Mouse (Mus musculus) neural tube, embryonic 11.5 days (tissue): ENCODE measurements at regions not wholly inside any gene's neighbourhood (a gene's known extent, or its start where the extent isn't known, plus 50 kb on each side); places are given as distances from the start of the nearest gene placed in this dataset.

Experiments
- ATAC-seq: fragments of 200-750 bp; cut with Nextera tagmentation; 2 replicates; pipeline ENCODE4 v1.8.0; 2017; ENCODE audit warnings: moderate number of reproducible peaks, mild to moderate bottlenecking, moderate TSS enrichment, moderate library complexity; ENCODE audit not compliant: insufficient read depth, low FRiP score, low TSS enrichment
- DNase-seq: peaks from one replicate; pipeline ENCODE4 v3.0.0-alpha.2; 2015; ENCODE audit warnings: low spot score
- H3K27ac ChIP-seq: fragments of 300-500 bp; sonication (generic); 2 replicates; pipeline ENCODE4 v1.5.1; 2014; ENCODE audit warnings: low read depth, mild to moderate bottlenecking, low read length
- H3K27me3 ChIP-seq: fragments of 300-500 bp; sonication (generic); 2 replicates; pipeline ENCODE4 v1.6.1; 2014; ENCODE audit warnings: mild to moderate bottlenecking, low read length, mixed read lengths; ENCODE audit not compliant: control insufficient read depth, insufficient read depth
- H3K36me3 ChIP-seq: fragments of 300-500 bp; sonication (generic); 2 replicates; pipeline ENCODE4 v1.6.1; 2014; ENCODE audit warnings: mild to moderate bottlenecking, low read length, moderate library complexity, mixed read lengths; ENCODE audit not compliant: control insufficient read depth, insufficient read depth
- H3K4me1 ChIP-seq: fragments of 300-500 bp; sonication (generic); 2 replicates; pipeline ENCODE4 v1.6.1; 2014; ENCODE audit warnings: low read length, mixed read lengths; ENCODE audit not compliant: control insufficient read depth, insufficient read depth
- H3K4me2 ChIP-seq: fragments of 300-500 bp; sonication (generic); 2 replicates; pipeline ENCODE4 v1.6.1; 2014; ENCODE audit warnings: low read depth, mild to moderate bottlenecking, moderate library complexity
- H3K4me3 ChIP-seq: fragments of 300-500 bp; sonication (generic); 2 replicates; pipeline ENCODE4 v1.5.1; 2014; ENCODE audit warnings: low read depth, low read length
- H3K9ac ChIP-seq: fragments of 300-500 bp; sonication (generic); 2 replicates; pipeline ENCODE4 v1.6.1; 2014; ENCODE audit warnings: mild to moderate bottlenecking, low read length
- H3K9me3 ChIP-seq: fragments of 300-500 bp; sonication (generic); 2 replicates; pipeline ENCODE4 v1.6.1; 2016; ENCODE audit warnings: low read length; ENCODE audit not compliant: control insufficient read depth
- WGBS: fragments of 180-500 bp; shearing (Covaris S2); extraction: QIAGEN DNeasy Blood & Tissue Kit; methylation state at CpG from one replicate; pipeline ENCODE4 v1.1.7; 2014; 5-methylcytosine and 5-hydroxymethylcytosine counted together

DNA sequence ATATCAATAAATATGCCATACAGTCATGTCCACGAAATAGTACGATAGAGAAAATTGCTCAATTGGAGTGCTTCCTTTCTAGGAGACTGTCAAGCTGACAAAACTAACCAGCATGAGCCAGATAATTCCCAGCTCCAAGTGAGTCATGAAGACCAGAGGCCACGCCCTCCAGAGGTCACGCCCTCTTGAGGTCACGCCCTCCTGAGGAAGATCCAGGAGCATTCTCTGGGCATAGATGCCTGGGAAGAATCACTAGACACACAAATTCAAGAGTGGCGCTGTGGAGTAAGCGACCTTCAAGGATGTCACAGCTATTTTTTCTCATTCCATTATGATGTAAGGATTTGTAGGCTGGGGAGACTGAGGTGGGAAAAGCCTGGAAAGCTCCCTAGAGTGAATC, 76.5 kb downstream of the Pttg1 start:
- H3K4me1 ChIP-seq = no peaks in the 10 kb centered on the region
- DNase-seq (no peak), ATAC-seq (no peak)
- no peak overlapping the region for H3K4me2 ChIP-seq
- H3K4me3 ChIP-seq = no peak overlapping the region
- no peaks in the 10 kb centered on the region for H3K36me3 ChIP-seq
- no peaks in the 10 kb centered on the region for H3K27me3 ChIP-seq
- no peak overlapping the region for H3K27ac ChIP-seq
- no peak overlapping the region for H3K9ac ChIP-seq
- no peaks in the 10 kb centered on the region for H3K9me3 ChIP-seq
- 59% methylated on average over 7 of the region's 7 CpGs for WGBS

DNA sequence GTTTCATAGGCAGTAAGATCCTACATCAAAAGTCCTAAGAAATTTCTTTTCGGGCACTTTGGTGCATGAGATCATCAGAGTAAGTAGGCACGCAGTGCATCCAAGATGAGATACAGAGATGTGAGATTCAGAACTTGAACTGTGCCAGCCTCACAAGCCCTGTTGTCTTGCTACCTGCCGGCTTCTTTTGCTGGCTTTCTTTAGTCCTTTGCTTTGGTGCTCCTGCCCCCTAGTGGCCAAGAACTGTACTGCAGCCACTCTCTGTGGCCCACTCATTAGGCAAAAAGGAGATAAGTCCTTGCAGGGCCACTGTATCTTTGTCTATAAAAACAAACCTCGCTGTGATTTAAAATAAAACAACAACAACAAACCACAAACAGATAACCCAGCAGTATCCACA, 77.5 kb downstream of the Pttg1 start:
- Histone ChIP-seq H3K36me3 (no peaks in the 10 kb centered on the region), H3K9me3 (no peaks in the 10 kb centered on the region), H3K9ac (no peak overlapping the region), H3K4me3 (no peak overlapping the region), H3K4me1 (no peaks in the 10 kb centered on the region), H3K27me3 (no peaks in the 10 kb centered on the region), H3K4me2 (no peak overlapping the region), H3K27ac (no peak overlapping the region)
- WGBS = 31% methylated on average over 4 of the region's 4 CpGs
- peak; percentile 60; the same call in 1 of the 2 replicates for ATAC-seq
- DNase-seq = peak; percentile 85

DNA sequence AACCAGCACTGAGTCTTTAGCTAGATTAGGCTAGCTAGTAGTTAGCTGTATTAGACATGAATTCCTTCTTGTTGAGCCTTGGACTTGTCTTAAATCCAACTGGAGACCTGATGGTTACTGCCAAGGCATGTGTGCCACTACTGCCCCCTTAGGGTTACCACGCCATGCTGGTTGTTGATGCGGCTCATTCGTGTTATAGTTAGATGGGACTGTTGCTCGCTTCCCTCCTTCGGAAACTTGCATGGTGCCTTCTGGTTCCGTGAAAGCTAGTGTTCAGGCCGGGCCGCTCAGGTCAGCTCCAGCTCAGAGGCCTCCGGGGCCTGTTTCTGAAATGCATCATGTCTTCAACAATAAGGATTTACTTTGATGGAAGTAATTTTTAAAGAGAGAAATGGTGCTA, 79.6 kb downstream of the Pttg1 start:
- DNase-seq (no peak), ATAC-seq (no peak)
- 94% methylated on average over 9 of the region's 9 CpGs for whole genome bisulfite sequencing
- no peak overlapping the region for H3K4me2 ChIP-seq
- no peaks in the 10 kb centered on the region for H3K27me3 ChIP-seq
- H3K36me3 ChIP-seq = no peaks in the 10 kb centered on the region
- no peak overlapping the region for H3K27ac ChIP-seq
- H3K9ac ChIP-seq = no peak overlapping the region
- no peaks in the 10 kb centered on the region for H3K4me1 ChIP-seq
- no peaks in the 10 kb centered on the region for H3K9me3 ChIP-seq
- no peak overlapping the region for H3K4me3 ChIP-seq

DNA sequence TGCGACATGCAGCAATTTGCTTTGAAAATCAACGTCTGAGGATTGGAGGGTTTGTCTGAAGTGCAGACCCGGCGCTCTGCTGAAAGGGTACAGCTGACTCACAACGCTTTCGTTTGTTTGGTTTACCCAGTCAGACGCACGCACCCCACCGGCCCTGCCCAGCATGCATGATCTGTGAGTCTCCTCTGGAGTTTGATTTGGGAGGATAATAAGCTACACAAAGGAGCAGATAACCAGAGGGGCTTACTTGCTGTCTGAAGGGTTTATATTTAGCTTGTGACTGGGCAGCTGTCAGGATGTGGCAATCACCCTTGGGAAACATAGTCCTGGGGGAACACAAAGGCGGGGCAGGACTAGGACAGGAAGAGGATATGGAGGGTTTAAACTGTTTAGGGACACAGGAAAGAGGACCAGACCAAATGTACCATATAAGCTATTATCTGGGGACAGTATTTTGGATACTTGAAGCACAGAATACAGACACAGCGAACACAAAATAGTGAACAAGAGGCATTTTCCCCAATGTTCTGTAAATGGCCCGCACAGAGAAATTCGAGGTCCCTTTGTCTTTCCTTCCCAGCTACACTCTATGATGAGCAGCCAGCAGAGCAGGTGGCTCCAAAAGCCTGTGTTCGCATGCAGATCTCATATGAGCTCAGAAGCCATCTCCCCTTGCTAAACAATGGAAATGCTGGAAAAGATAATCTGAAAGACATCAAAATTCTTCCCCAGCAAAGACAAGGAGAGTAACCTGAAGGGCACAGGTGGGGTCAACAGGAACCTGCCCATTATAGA, 81.1 kb downstream of the Pttg1 start:
- Histone ChIP-seq H3K4me3 (no peak overlapping the region), H3K9ac (no peak overlapping the region), H3K9me3 (no peaks in the 10 kb centered on the region), H3K27ac (no peak overlapping the region), H3K4me1 (no peaks in the 10 kb centered on the region), H3K36me3 (no peaks in the 10 kb centered on the region), H3K27me3 (no peaks in the 10 kb centered on the region), H3K4me2 (no peak overlapping the region)
- 54% methylated on average over 14 of the region's 14 CpGs for WGBS
- DNase-seq (no peak), ATAC-seq (no peak)

DNA sequence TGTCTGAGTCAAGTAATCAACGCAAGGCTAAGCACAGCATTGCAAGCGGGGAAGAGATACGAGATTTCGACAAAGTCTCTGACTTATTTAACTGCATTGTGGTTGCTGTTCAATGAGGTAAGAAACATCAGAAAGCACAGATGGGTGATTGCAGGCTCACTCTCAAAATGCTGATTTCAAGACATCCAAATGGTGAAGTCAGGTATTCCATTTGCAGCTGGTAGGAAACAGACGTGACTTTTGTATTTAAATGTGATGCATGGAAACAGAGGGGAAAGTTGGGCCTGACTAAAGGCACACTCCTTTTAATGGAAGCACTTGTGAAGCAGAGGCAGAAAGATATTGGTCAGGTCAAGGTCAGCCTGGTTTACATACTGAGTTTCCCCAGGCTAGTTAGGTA, 82.5 kb downstream of the Pttg1 start:
- no peak for DNase-seq
- H3K27me3 ChIP-seq = no peaks in the 10 kb centered on the region
- no peaks in the 10 kb centered on the region for H3K9me3 ChIP-seq
- H3K4me2 ChIP-seq = no peak overlapping the region
- no peak overlapping the region for H3K4me3 ChIP-seq
- no peak for ATAC-seq
- H3K9ac ChIP-seq = no peak overlapping the region
- no peaks in the 10 kb centered on the region for H3K36me3 ChIP-seq
- no peak overlapping the region for H3K27ac ChIP-seq
- 85% methylated on average over 5 of the region's 5 CpGs for WGBS
- H3K4me1 ChIP-seq = no peaks in the 10 kb centered on the region

DNA sequence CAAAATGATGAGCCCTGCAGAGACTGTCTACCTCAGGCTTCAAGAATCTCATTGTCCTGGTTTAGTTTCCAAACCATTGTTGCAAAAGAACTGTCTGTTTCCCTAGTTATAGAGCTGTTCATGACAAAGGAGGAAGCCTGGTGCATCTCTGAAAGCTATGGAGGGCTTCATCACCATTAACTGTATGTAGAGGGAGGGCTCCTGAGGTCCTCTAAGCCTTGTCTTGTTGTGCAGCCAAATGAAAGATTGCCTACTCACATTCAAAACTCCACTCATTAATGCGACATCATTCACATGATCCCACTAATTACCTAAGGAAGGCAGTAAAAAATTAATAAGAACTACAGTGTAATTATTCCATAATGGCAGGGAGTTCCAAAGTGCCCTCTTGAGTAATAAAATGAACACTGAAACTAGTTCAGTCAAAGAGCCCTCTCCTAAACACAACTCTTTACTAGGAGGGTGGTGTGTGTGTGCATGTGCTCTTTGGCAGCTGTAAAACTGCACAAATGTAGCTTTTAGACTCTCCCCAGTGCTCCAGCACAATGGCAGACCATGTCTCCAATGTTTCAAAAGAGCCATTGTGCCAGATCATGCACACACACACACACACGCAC, 87.6 kb downstream of the Pttg1 start:
- no peak for ATAC-seq

DNA sequence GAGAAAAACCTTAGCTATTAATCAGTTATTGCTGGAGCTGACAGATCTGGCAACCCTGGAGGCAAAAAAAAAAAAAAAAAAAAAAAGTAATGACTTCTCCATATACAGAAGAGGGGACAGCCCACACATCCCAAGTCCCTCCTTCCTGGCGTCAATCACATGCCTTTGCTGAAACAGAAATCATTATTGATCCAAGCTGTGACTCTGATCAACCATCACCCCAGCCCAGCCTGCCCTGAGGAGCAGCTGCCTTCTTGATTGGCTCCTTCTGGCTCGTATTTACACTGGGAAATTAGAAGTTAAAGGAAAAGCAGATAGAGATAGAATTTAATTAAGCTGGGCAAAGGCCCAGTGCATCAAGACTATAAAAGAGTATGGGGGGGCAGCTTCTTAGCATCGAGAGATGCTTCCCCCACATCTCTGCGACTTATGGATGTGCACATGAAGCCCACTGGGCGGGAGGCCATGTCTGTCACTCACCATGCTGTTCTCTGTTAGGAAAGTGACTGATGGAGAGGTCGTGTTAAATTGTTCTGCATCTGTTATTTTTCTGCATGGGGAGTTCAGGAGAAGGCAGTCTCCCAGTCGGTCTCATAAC, 90.3 kb downstream of the Pttg1 start:
- ATAC-seq = no peak
- no peak overlapping the region for H3K4me2 ChIP-seq
- H3K36me3 ChIP-seq = no peaks in the 10 kb centered on the region
- H3K27ac ChIP-seq = no peak overlapping the region
- 69% methylated on average over 7 of the region's 7 CpGs for WGBS
- no peaks in the 10 kb centered on the region for H3K27me3 ChIP-seq
- no peak overlapping the region for H3K9ac ChIP-seq
- H3K4me3 ChIP-seq = no peak overlapping the region
- H3K4me1 ChIP-seq = no peaks in the 10 kb centered on the region
- no peak for DNase-seq
- no peaks in the 10 kb centered on the region for H3K9me3 ChIP-seq

More for the DNA sequence above, 87.6 kb downstream of the Pttg1 start:
- H3K4me3 ChIP-seq = no peak overlapping the region
- no peaks in the 10 kb centered on the region for H3K36me3 ChIP-seq
- WGBS = 84% methylated on average over 2 of the region's 2 CpGs
- H3K4me1 ChIP-seq = no peaks in the 10 kb centered on the region
- no peak overlapping the region for H3K9ac ChIP-seq
- H3K27ac ChIP-seq = no peak overlapping the region
- no peaks in the 10 kb centered on the region for H3K9me3 ChIP-seq
- DNase-seq = no peak
- H3K4me2 ChIP-seq = no peak overlapping the region
- no peaks in the 10 kb centered on the region for H3K27me3 ChIP-seq

DNA sequence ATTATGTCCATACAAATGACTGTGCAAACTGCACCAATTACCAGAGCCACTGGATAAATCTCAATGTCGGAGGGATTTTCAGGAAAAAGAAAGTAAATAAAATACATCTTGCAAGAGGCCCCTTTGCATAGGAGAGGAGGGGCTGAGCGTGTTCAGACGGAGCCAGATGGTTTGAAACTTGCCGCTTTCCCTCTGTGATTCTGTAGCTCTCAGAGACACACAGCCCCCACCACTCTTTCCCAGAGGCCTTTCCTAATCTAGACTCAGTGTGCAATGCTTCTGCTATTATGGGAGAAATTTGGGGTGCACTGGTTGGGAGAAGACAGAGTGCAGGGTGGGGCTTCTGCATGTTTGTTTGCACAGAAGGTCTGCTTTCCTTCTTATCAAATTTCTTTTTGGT, 92.5 kb downstream of the Pttg1 start:
- H3K4me3 ChIP-seq = no peak overlapping the region
- no peak overlapping the region for H3K27ac ChIP-seq
- H3K27me3 ChIP-seq = no peaks in the 10 kb centered on the region
- H3K4me1 ChIP-seq = no peaks in the 10 kb centered on the region
- H3K9me3 ChIP-seq = no peaks in the 10 kb centered on the region
- DNase-seq (no peak), ATAC-seq (no peak)
- 80% methylated on average over 4 of the region's 4 CpGs for WGBS
- no peak overlapping the region for H3K9ac ChIP-seq
- no peak overlapping the region for H3K4me2 ChIP-seq
- H3K36me3 ChIP-seq = no peaks in the 10 kb centered on the region

DNA sequence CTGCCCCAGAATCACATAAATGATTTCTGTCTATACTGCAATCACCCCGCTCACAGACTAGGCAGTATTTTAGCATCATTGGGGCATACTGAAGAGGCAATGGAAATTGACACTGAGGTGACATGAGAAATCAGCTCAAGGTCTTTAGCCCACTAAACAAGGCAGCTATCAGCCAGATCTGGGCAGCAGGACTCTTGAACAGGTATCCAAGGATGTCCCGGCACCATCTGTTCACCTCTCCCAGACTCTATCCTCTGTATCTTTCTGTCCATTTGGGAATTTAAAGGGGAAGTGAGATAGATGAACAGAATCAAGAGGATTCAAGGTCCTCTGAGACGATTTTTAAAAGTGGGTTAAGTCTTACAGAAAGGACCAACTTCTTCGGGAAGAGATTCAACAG, 112.1 kb downstream of the Pttg1 start:
- DNase-seq (no peak), ATAC-seq (no peak)
- no peaks in the 10 kb centered on the region for H3K36me3 ChIP-seq
- no peaks in the 10 kb centered on the region for H3K4me1 ChIP-seq
- no peak overlapping the region for H3K27ac ChIP-seq
- H3K9me3 ChIP-seq = no peaks in the 10 kb centered on the region
- H3K9ac ChIP-seq = no peak overlapping the region
- no peaks in the 10 kb centered on the region for H3K27me3 ChIP-seq
- WGBS = 84% methylated on average over 4 of the region's 4 CpGs
- no peak overlapping the region for H3K4me2 ChIP-seq
- no peak overlapping the region for H3K4me3 ChIP-seq
